Mouse (Mus musculus) CH12.LX (cell line): Measurements from ENCODE around the gene Ikzf1.

Experiments used
- RAD21 ChIP-seq: IDR thresholded peaks from 2 replicates; pipeline ENCODE4 v1.6.1; 2011; ENCODE audit warnings: low read depth, mild to moderate bottlenecking, low read length, improper control_type of control experiment, moderate library complexity
- ZKSCAN1 ChIP-seq: IDR thresholded peaks from 2 replicates; pipeline ENCODE4 v1.6.1; 2012; ENCODE audit warnings: low read depth, inconsistent platforms, low read length, improper control_type of control experiment, borderline replicate concordance

DNA sequence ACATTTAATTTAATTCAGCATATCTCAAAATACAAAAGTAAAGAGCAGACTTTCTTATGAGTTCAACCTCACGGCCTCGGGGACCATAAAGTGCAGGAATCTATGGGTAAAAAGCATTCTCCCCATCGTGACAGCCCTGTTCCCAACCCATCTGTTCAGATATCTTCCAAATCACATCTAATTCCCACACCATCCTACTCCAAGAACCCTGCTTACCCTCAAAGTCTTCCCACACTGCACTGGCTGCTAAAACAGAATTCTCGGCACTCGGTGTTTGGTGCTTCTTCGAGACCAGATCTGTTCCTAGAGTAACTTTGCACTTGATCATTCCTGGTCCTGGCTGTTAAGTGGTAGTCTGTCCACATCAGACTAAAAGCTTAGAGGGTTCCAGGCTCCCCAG, 93.5 kb downstream of the Ikzf1 start:
- TF ChIP-seq RAD21 (no peak), ZKSCAN1 (no peak)
